Mouse (Mus musculus) adrenal gland, adult 8-10 months (tissue): Measurements from ENCODE around the gene Nle1. TPM values are rescaled to one million over a fixed set of nuclear protein-coding genes. Genes with fewer than 3 reads are reported as not detected.
A peak's percentile ranks its signal among the peaks of the same experiment; 100 is the strongest.
"Not testable (repeated sequence)": the region's sequence is repeated elsewhere in the genome, so short reads cannot be mapped to it uniquely, and the experiment has no call there.

Experiments
- DNase-seq: peaks from one replicate; pipeline ENCODE4 v3.0.0; 2022
- total RNA-seq, 4 experiments: library from RNA; stranded (reverse); gene quantifications; 2 replicates each; pipeline ENCODE4 v1.2.4; 2022

The Nle1 gene
- 10 to 100 TPM; 21.8 to 32.6 (median 26.9) TPM for total RNA-seq

GRCm38 (mm10) chr11:82907651-82908607, at the start of gene Nle1:
Gene Nle1, minus strand, starts transcription at chr11:82908411.
- peak; percentile 80 for DNase-seq

- no peak for DNase-seq
These were observed 48.7 kb upstream of the Nle1 start for GRCm38 (mm10) chr11:82956925-82957324.

- DNase-seq: no peak
These were observed 46.4 kb upstream of the Nle1 start for GRCm38 (mm10) chr11:82954631-82955030.

DNA sequence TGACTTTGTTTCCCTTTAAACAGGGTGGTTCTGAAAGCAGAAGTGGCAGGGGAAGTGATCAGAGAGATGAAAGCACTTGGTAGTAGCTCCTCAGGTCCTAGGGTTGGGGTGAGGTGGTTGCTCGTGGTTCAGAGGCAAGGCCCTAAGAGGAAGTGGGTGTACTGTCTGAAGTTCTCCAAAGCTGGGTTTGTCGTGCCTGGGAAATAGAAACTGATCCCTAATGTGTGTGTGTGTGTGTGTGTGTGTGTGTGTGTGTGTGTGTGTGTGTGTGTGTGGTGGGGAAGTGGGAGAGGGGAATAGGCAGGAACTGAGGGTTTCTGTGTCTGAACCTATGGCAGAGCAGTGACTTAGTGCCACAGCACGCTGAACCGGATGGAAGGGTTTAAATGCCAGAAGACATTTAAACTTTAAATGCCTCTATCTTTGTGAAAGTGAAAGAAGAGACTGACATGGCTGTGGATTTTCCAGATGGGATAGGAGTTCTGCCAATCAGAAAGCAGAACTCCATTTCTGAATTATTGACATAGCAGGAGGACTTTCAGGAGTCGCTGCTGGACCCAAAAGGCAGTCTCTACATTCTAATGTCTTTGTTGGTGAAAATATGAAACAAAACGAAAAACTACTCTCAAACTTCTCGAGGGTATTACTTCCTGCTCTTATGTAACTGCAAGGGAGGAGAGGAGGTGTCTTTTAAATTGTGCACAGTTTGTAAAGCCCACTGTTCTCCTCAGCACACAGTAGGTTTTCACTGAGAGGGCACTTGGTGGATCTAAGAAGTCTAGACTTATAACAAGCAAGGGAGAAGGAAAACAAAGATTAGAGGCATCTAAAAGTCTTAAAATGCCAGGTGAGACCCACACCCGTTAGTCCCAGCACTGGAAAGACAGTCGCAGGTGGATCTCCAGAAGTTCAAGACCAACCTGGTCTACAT, 44.7 kb upstream of the Nle1 start:
- DNase-seq: no peak

DNA sequence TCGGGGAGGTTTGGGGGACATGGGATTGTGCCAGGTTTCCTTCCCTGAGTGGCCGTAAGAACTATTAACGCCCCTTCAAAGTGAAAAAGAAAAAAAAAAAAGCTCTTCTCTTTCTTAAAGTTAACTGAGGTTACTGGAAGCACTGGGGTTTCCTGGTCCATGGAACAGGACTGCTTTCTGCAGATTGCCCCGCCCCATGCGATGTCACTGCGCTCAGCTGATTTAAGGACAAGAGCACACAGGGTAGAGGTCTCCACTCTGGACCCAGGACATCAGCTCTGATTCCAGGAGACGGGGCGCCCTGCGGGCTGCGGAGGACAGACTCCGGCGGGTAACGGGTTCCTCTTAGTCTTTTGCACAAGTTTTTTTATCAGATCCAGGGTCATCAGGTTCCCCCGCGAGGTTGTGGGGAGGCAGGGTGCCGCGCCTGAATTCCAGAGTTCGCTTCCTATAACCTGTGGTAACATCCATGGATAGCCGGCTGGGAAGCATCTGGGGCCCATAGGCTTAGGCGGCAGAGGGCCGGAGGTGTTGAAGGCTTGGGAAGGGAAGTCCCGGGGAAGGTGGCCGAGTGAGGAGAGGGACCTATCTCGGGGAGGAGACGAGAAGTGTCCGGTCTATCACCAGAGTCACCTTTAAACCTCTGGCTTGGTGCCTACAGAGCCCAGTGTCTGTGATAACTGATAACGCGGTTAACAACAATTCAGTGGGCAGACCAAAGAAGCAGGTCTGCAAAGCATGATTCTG, 43.8 kb upstream of the Nle1 start:
- DNase-seq: peak; percentile 53

DNA sequence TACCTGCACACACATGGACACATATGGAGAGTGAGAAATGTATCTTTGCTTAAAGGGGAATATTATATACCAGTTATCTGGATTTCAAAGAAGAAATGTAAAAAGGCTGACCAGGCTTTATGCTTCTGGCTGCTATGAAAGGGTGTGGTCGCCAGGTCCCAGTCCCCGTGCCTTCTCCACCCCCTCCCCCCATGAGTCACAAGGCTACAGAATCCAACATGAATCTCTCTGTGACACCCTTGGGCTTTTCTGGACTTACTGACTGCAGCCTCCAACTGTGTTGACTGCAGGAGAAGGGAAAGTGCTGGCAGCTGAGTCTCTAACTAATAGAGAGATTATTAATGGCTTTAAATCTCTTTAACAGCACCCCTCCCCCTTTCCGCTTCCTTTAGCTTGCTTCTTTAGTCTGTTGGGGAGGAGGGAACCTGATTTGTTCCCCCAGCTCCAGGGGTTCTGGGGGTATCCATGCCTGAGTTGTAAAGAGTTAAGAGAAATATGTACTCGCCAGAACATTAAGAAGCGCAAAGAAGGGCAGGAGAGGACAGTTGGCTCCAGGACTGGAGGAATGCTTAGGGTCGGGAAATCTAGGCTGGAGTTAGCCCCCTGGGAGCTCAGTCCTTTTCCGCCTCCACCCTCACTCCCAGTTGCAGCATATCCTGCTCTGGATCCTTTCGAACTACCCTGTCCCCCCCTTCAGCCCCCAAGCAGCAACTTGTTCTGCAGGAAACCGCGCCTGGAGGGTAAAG, 42.7 kb upstream of the Nle1 start, which contains the start of gene Slfn5:
TSS of gene Slfn5 (plus strand) at position 614 of the 746 bp plus-strand sequence.
- DNase-seq: peak; percentile 26

GRCm38 (mm10) chr11:82949036-82949435, 40.8 kb upstream of the Nle1 start:
- no peak for DNase-seq

DNA sequence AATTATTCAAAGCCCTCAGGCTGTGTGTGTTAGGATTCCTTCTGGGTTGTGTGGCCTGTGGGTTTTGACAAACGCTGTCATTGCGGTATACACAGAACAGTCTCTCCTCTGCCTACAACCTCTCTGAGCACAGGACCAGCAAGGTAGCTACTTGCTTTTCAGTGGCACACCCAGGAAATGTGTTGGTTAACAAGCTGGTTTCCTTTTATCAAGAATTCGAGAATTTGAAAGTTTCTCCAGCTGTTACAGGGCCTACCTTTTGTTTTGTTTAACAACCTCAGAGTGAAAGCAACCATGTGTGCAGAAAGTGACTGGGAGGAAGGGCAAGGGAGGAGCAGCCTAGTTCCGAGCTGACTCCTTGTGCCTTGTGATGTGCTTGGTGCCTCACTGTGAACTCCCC, 39.2 kb upstream of the Nle1 start:
- DNase-seq: no peak

GRCm38 (mm10) chr11:82945636-82946035, 37.4 kb upstream of the Nle1 start:
- no peak for DNase-seq

DNA sequence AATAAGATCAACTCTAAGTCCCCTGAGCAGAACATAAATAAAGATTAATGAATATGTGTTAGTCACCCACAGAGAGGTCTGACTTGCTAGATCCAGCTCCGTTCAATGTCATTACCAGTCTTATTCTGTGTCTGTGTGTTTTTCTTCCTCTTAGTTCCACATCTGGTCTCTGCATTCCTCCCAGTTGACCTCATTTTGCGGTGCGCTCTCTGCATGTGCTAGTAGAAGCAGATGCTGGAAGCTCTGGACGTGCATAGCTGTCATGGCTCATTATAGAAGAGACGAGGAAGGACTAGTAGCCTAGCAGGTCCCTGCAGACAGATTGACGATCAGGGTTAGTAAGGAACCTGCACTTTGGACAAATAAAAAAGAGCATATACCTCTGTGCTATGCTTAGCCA, 35.1 kb upstream of the Nle1 start:
- no peak for DNase-seq

- no peak for DNase-seq
These were observed 25.0 kb upstream of the Nle1 start for GRCm38 (mm10) chr11:82933186-82933585.

DNA sequence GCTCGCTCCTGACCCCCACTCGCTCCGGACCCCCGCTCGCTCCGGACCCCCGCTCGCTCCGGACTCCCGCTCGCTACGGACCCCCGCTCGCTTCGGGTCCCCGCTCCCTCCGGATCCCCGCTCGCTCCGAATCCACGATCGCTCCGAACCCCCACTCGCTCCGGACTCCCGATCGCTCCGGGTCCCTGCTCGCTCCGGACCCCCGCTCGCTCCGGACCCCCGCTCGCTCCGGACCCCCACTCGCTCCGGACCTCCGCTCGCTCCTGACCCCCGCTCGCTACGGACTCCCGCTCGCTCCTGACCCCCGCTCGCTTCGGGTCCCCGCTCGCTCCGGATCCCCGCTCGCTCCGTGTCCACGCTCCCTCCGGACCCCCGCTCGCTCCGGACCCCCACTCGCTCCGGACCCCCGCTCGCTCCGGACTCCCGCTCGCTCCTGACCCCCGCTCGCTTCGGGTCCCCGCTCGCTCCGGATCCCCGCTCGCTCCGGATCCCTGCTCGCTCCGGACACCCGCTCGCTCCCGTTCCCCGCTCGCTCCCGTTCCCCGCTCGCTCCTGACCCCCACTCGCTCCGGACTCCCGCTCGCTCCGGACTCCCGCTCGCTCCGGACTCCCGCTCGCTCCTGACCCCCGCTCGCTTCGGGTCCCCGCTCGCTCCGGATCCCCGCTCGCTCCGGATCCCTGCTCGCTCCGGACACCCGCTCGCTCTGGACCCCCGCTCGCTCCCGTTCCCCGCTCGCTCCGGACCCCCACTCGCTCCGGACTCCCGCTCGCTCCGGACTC, 23.6 kb upstream of the Nle1 start:
- DNase-seq: not testable (repeated sequence)

- not testable (repeated sequence) for DNase-seq
These were observed 22.9 kb upstream of the Nle1 start for GRCm38 (mm10) chr11:82931161-82931560.

GRCm38 (mm10) chr11:82930391-82930955, 22.3 kb upstream of the Nle1 start:
- not testable (repeated sequence) for DNase-seq

- no peak for DNase-seq
These were observed 21.4 kb upstream of the Nle1 start for GRCm38 (mm10) chr11:82929633-82929950.

GRCm38 (mm10) chr11:82928897-82929632, 20.9 kb upstream of the Nle1 start:
- DNase-seq: no peak

- not testable (repeated sequence) for DNase-seq
These were observed 15.7 kb upstream of the Nle1 start for GRCm38 (mm10) chr11:82923910-82924309.

GRCm38 (mm10) chr11:82921691-82922090, 13.5 kb upstream of the Nle1 start:
- no peak for DNase-seq

- no peak for DNase-seq
These were observed 12.6 kb upstream of the Nle1 start for GRCm38 (mm10) chr11:82920768-82921167.
